Mouse (Mus musculus) forebrain, embryonic 15.5 days (tissue): ENCODE data around the gene Olfr582. TPM values are rescaled to one million over a fixed set of nuclear protein-coding genes. Genes with fewer than 3 reads are reported as not detected.

Source experiments
- ATAC-seq: fragments of 200-750 bp; cut with Nextera tagmentation; replicated peaks from 2 replicates; pipeline ENCODE4 v1.8.0; 2017; ENCODE audit warnings: mild to moderate bottlenecking, moderate TSS enrichment, moderate library complexity
- H3K27ac ChIP-seq: fragments of 300-500 bp; sonication (generic); replicated peaks from 2 replicates; pipeline ENCODE4 v1.5.1; 2015; ENCODE audit warnings: mild to moderate bottlenecking, inconsistent platforms
- H3K27me3 ChIP-seq: fragments of 300-500 bp; sonication (generic); 2 replicates; pipeline ENCODE4 v1.6.1; 2015; ENCODE audit warnings: inconsistent platforms
- H3K36me3 ChIP-seq: fragments of 300-500 bp; sonication (generic); 2 replicates; pipeline ENCODE4 v1.6.1; 2015; ENCODE audit warnings: mild to moderate bottlenecking, inconsistent platforms
- H3K4me1 ChIP-seq: fragments of 300-500 bp; sonication (generic); 2 replicates; pipeline ENCODE4 v1.6.1; 2015; ENCODE audit warnings: inconsistent platforms
- H3K4me2 ChIP-seq: fragments of 300-500 bp; sonication (generic); replicated peaks from 2 replicates; pipeline ENCODE4 v1.6.1; 2015; ENCODE audit warnings: mild to moderate bottlenecking, inconsistent platforms
- H3K4me3 ChIP-seq: fragments of 300-500 bp; sonication (generic); 2 replicates; pipeline ENCODE4 v1.5.1; 2015; ENCODE audit warnings: mild to moderate bottlenecking, inconsistent platforms
- H3K9ac ChIP-seq: fragments of 300-500 bp; sonication (generic); replicated peaks from 2 replicates; pipeline ENCODE4 v1.6.1; 2015; ENCODE audit warnings: mild to moderate bottlenecking, inconsistent platforms
- H3K9me3 ChIP-seq: fragments of 300-500 bp; sonication (generic); 2 replicates; pipeline ENCODE4 v1.6.1; 2016; ENCODE audit warnings: inconsistent platforms
- WGBS: fragments of 180-500 bp; shearing (Covaris S2); methylation state at CpG from one replicate; pipeline ENCODE4 v1.1.7; 2015; ENCODE audit warnings: mixed read lengths; 5-methylcytosine and 5-hydroxymethylcytosine counted together
- polyA plus RNA-seq: library from polyadenylated mRNA; unstranded; fragments of >200 nt; fragmentation: Nextera tagmentation; extraction: Ambion mirVana; gene quantifications from 2 replicates; pipeline ENCODE4 v1.2.1, GENCODE M21; 2015

Gene Olfr582
- not detected in 2 replicates for polyA plus RNA-seq

DNA sequence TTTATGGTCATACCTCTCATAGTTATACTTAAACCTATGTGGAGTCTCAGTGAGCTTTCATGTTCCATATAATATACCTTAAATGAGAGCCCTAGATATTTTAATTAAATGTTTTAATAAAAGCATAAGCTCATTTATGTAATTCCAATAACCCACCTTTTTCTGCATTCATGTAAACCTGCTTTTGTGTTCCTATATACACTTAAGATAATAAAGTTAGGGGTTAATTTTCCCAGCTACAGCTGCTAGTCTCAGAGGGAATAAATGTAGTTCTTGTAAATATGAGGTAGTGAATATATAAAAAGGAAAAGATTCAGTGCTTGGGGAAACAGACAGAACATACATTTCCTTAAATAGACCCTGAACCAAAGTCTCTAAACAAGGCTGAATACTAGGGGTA, at the start of gene Olfr582:
Olfr582 (plus strand) TSS at position 301 of the 400 bp plus-strand sequence.
- ATAC-seq, result no peak
- no peak within 1 kb of the TSS for H3K4me3 ChIP-seq
- no peak within 1 kb of the TSS for H3K27ac ChIP-seq
- H3K4me1 ChIP-seq, result no peaks in the 10 kb centered on the region
- no peaks in the 10 kb centered on the region for H3K9me3 ChIP-seq
- no peak within 1 kb of the TSS for H3K4me2 ChIP-seq
- no peaks in the 10 kb centered on the region for H3K36me3 ChIP-seq
- no peaks in the 10 kb centered on the region for H3K27me3 ChIP-seq
- H3K9ac ChIP-seq, result no peak within 1 kb of the TSS

DNA sequence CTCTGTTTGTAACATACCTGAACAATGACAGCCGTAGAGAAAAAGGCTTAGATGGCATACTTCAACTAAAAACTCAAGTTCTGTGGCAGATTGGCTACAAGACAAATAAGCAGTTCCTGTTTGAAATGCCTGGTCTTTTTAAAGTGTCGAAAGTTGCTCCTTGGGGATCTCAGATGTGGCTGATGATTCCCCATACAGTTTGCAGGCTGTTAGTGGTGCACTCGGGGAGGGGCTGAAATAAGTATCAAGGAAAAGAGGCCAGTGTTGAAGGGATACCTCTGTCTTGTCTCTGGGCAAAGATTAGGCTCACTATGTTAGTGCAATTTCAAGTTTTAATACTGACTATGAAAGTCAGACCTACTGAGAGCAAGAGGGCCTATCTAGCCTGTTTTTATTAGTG, 48.6 kb upstream of the Olfr582 start, which contains the start of gene Olfr578:
Olfr578 (minus strand) TSS at position 101 of the 400 bp plus-strand sequence.
- H3K4me1 ChIP-seq, result no peaks in the 10 kb centered on the region
- ATAC-seq, result no peak
- H3K27me3 ChIP-seq, result no peaks in the 10 kb centered on the region

GRCm38 (mm10) chr7:103051000-103051399, 13.2 kb downstream of the Olfr582 start, which contains the start of gene Olfr583:
TSS of gene Olfr583 (plus strand) at chr7:103051300.
- no peak for ATAC-seq

More for the DNA sequence above, 48.6 kb upstream of the Olfr582 start, which contains the start of gene Olfr578:
- Histone ChIP-seq H3K36me3 (no peaks in the 10 kb centered on the region), H3K27ac (no peak within 1 kb of the TSS), H3K9me3 (no peaks in the 10 kb centered on the region), H3K9ac (no peak within 1 kb of the TSS), H3K4me2 (no peak within 1 kb of the TSS), H3K4me3 (no peak within 1 kb of the TSS)
- WGBS, result 80% methylated on average over 3 of the region's 3 CpGs

DNA sequence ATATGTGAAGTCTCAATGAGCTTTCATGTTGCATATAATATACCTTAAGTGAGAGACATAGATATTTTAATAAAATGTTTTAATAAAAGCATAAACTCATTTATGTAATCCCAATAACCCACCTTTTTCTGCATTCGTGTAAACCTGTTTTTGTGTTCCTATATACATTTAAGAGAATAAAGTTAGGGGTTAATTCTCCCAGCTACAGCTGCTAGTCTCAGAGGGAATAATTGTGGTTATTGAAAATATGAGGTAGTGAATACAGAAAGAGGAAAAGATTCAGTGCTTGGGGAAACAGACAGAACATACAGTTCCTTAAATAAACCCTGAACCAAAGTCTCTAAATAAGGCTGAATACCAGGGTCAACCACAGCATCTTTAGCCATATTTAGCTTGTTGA, 43.8 kb downstream of the Olfr582 start, which contains the start of gene Olfr584:
Olfr584 (plus strand) TSS at position 301 of the 400 bp plus-strand sequence.
- no peaks in the 10 kb centered on the region for H3K4me1 ChIP-seq
- H3K27me3 ChIP-seq, result no peaks in the 10 kb centered on the region
- no peak within 1 kb of the TSS for H3K4me2 ChIP-seq
- no peak within 1 kb of the TSS for H3K9ac ChIP-seq
- H3K9me3 ChIP-seq, result no peaks in the 10 kb centered on the region
- H3K27ac ChIP-seq, result no peak within 1 kb of the TSS
- no peak within 1 kb of the TSS for H3K4me3 ChIP-seq
- no peak for ATAC-seq
- no peaks in the 10 kb centered on the region for H3K36me3 ChIP-seq
- 81% methylated on average over 1 of the region's 1 CpGs for WGBS

More at GRCm38 (mm10) chr7:103051000-103051399, 13.2 kb downstream of the Olfr582 start, which contains the start of gene Olfr583:
- Histone ChIP-seq H3K36me3 (no peaks in the 10 kb centered on the region), H3K4me3 (no peak within 1 kb of the TSS), H3K4me1 (no peaks in the 10 kb centered on the region), H3K4me2 (no peak within 1 kb of the TSS), H3K27me3 (no peaks in the 10 kb centered on the region), H3K27ac (no peak within 1 kb of the TSS), H3K9ac (no peak within 1 kb of the TSS), H3K9me3 (no peaks in the 10 kb centered on the region)
- WGBS, result 79% methylated on average over 1 of the region's 1 CpGs

Other genes starting within 250 kb of the Olfr582 start
- gene Olfr564, start 234.5 kb upstream of the Olfr582 start, polyA plus RNA-seq, result not detected in 2 replicates
- not detected in 2 replicates for gene Olfr566, start 179.3 kb upstream of the Olfr582 start, polyA plus RNA-seq
- gene Olfr568, start 160.9 kb upstream of the Olfr582 start, polyA plus RNA-seq, result not detected in 2 replicates
- gene Olfr569, start 147.1 kb upstream of the Olfr582 start, polyA plus RNA-seq, result not detected in 2 replicates
- gene Olfr570, start 143.4 kb upstream of the Olfr582 start, polyA plus RNA-seq, result 0.13 TPM in 1 of 2 replicates, not detected in the other
- gene Olfr571, start 120.5 kb upstream of the Olfr582 start, polyA plus RNA-seq, result not detected in 2 replicates
- gene Olfr572, start 113.6 kb upstream of the Olfr582 start, polyA plus RNA-seq, result not detected in 2 replicates
- not detected in 2 replicates for gene Olfr573-ps1, start 95.4 kb upstream of the Olfr582 start, polyA plus RNA-seq
- gene Olfr574, start 89.6 kb upstream of the Olfr582 start, polyA plus RNA-seq, result not detected in 2 replicates
- gene Olfr575, start 79.2 kb upstream of the Olfr582 start, polyA plus RNA-seq, result not detected in 2 replicates
- gene Olfr576, start 75.4 kb upstream of the Olfr582 start, polyA plus RNA-seq, result not detected in 2 replicates
- gene Olfr577, start 62.1 kb upstream of the Olfr582 start, polyA plus RNA-seq, result not detected in 2 replicates
- gene Olfr578, start 48.7 kb upstream of the Olfr582 start, polyA plus RNA-seq, result not detected in 2 replicates
- gene Olfr583, start 13.3 kb downstream of the Olfr582 start, polyA plus RNA-seq, result not detected in 2 replicates
- not detected in 2 replicates for gene Olfr584, start 43.9 kb downstream of the Olfr582 start, polyA plus RNA-seq
- not detected in 2 replicates for gene Olfr585, start 59.7 kb downstream of the Olfr582 start, polyA plus RNA-seq
- not detected in 2 replicates for gene Olfr586, start 87.6 kb downstream of the Olfr582 start, polyA plus RNA-seq
- gene Olfr588-ps1, start 102.9 kb downstream of the Olfr582 start, polyA plus RNA-seq, result not detected in 2 replicates
- not detected in 2 replicates for gene Olfr589, start 118.3 kb downstream of the Olfr582 start, polyA plus RNA-seq
- not detected in 2 replicates for gene Olfr591, start 140.3 kb downstream of the Olfr582 start, polyA plus RNA-seq
- not detected in 2 replicates for gene Olfr592, start 146.8 kb downstream of the Olfr582 start, polyA plus RNA-seq
- gene Olfr593, start 173.8 kb downstream of the Olfr582 start, polyA plus RNA-seq, result not detected in 2 replicates
- gene Olfr594, start 179.0 kb downstream of the Olfr582 start, polyA plus RNA-seq, result not detected in 2 replicates
- gene Usp17ld, start 214.5 kb downstream of the Olfr582 start, polyA plus RNA-seq, result not detected in 2 replicates